Mouse (Mus musculus): ENCODE results near the gene Cel. TPM values are rescaled to one million over a fixed set of nuclear protein-coding genes. Genes with fewer than 3 reads are reported as not detected.

Cel gene
- polyA plus RNA-seq, 1 experiment from 2014 or later, result 383 TPM

Small RNA genes within 50 kb of the gene (microRNA-seq; reads per million reads assigned to microRNA genes)
- not detected for gene Gm22824

Other genes starting within 250 kb of the Cel start
- gene Ppp1r26, start 116.6 kb downstream of the Cel start, polyA plus RNA-seq (2015; fragmentation: Nextera tagmentation; extraction: Ambion mirVana), result 2.1 and 2.3 TPM in 2 replicates
- gene 1700007K13Rik, start 97.1 kb downstream of the Cel start, polyA plus RNA-seq (2015; fragmentation: Nextera tagmentation; extraction: Ambion mirVana), result 0.23 TPM in 1 of 2 replicates, not detected in the other
- gene Mrps2, start 95.3 kb downstream of the Cel start, polyA plus RNA-seq (2015; fragmentation: Nextera tagmentation; extraction: Ambion mirVana), result 61.1 and 66.9 TPM in 2 replicates
- gene Gbgt1, start 66.5 kb downstream of the Cel start, polyA plus RNA-seq (2015; fragmentation: Nextera tagmentation; extraction: Ambion mirVana), result 4.4 and 4.6 TPM in 2 replicates
- gene Gm10134, start 57.3 kb downstream of the Cel start, polyA plus RNA-seq (2015; fragmentation: Nextera tagmentation; extraction: Ambion mirVana), result 7.4 and 10.3 TPM in 2 replicates
- 19.1 and 21.5 TPM in 2 replicates for gene Ralgds, start 50.3 kb downstream of the Cel start, polyA plus RNA-seq (2015; fragmentation: Nextera tagmentation; extraction: Ambion mirVana)
- gene Gtf3c5, start 20.3 kb upstream of the Cel start, polyA plus RNA-seq (2015; fragmentation: Nextera tagmentation; extraction: Ambion mirVana), result 27.5 and 32.2 TPM in 2 replicates
- gene Gfi1b, start 58.6 kb upstream of the Cel start, polyA plus RNA-seq (2015; fragmentation: Nextera tagmentation; extraction: Ambion mirVana), result 1.1 and 2.5 TPM in 2 replicates
- gene Tsc1, start 77.8 kb upstream of the Cel start, polyA plus RNA-seq (2015; fragmentation: Nextera tagmentation; extraction: Ambion mirVana), result 12.6 and 13.8 TPM in 2 replicates
- gene Spaca9, start 136.3 kb upstream of the Cel start, polyA plus RNA-seq (2015; fragmentation: Nextera tagmentation; extraction: Ambion mirVana), result 0.50 and 1.1 TPM in 2 replicates
- gene Ak8, start 136.8 kb upstream of the Cel start, polyA plus RNA-seq (2015; fragmentation: Nextera tagmentation; extraction: Ambion mirVana), result 0.22 and 0.35 TPM in 2 replicates